Mouse (Mus musculus): ENCODE results near the gene Hs3st3a1. TPM values are rescaled to one million over a fixed set of nuclear protein-coding genes. Genes with fewer than 3 reads are reported as not detected.

Hs3st3a1 gene
- polyA plus RNA-seq, 1 experiment from 2014 or later: 1.9 TPM

DNA sequence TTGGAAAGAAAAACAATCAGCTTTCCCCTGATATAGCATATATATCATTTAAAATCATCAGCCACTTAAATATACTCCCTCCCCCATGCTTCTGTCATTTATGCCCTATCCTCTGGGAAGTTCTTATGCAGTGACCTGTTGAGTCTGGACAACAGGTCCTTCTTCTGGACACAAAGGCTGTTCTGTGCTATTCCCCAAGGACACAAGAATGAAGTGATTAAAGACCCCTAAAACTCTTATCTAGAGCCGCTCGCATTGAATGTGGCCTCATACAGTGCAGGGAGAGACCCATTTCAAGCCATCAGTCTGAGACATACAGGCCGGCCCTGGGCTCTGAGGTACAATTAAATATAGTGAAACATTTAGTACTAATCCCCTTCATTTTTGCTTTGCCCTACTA lies 2.6 kb downstream of the Hs3st3a1 start:
- peak overlapping the region; percentile 14; the same call in 1 of the 2 replicates for H3K4me3 ChIP-seq (replicated peaks)
- peak overlapping the region; percentile 8; the same call in 1 of the 2 replicates for H3K4me2 ChIP-seq (replicated peaks)
- H3K27me3 ChIP-seq: peaks cover 15% of the 10 kb centered on the region
- no peaks in the 10 kb centered on the region for H3K36me3 ChIP-seq
- no peak for ATAC-seq (ENCODE audit: insufficient number of reproducible peaks, low FRiP score, low TSS enrichment, low read depth)
- no peaks in the 10 kb centered on the region for H3K9me3 ChIP-seq (replicated peaks)
- WGBS: 60% methylated on average over 3 of the region's 3 CpGs
- peaks cover 22% of the 10 kb centered on the region for H3K4me1 ChIP-seq
- no peak overlapping the region for H3K27ac ChIP-seq (replicated peaks)
- H3K9ac ChIP-seq: no peak overlapping the region

- ATAC-seq (ENCODE audit: insufficient number of reproducible peaks, low FRiP score, low TSS enrichment, low read depth): no peak
- Histone ChIP-seq H3K4me2 (replicated peaks) (no peak overlapping the region), H3K9me3 (replicated peaks) (no peaks in the 10 kb centered on the region), H3K4me3 (replicated peaks) (no peak overlapping the region), H3K36me3 (no peaks in the 10 kb centered on the region), H3K4me1 (peaks cover 22% of the 10 kb centered on the region), H3K27ac (replicated peaks) (no peak overlapping the region), H3K27me3 (peaks cover 12% of the 10 kb centered on the region), H3K9ac (no peak overlapping the region)
- WGBS: 23% methylated on average over 3 of the region's 3 CpGs
These were observed 3.8 kb downstream of the Hs3st3a1 start for GRCm38 (mm10) chr11:64438909-64439308.

- Histone ChIP-seq H3K27me3 (peaks cover 11% of the 10 kb centered on the region), H3K4me2 (replicated peaks) (peak overlapping the region; percentile 21; the same call in 1 of the 2 replicates), H3K9me3 (replicated peaks) (no peaks in the 10 kb centered on the region), H3K4me3 (replicated peaks) (no peak overlapping the region), H3K4me1 (0 out of 2 replicates have a peak, but pooled peaks cover 2% of the 10 kb centered on the region), H3K27ac (replicated peaks) (no peak overlapping the region), H3K36me3 (no peaks in the 10 kb centered on the region), H3K9ac (no peak overlapping the region)
- WGBS: 27% methylated on average over 8 of the region's 8 CpGs
- ATAC-seq (ENCODE audit: insufficient number of reproducible peaks, low FRiP score, low TSS enrichment, low read depth): no peak
These were observed 7.0 kb downstream of the Hs3st3a1 start for GRCm38 (mm10) chr11:64442119-64442518.

GRCm38 (mm10) chr11:64442701-64443100 lies 7.6 kb downstream of the Hs3st3a1 start:
- H3K36me3 ChIP-seq: no peaks in the 10 kb centered on the region
- H3K4me2 ChIP-seq (replicated peaks): no peak overlapping the region
- H3K27me3 ChIP-seq: peaks cover 10% of the 10 kb centered on the region
- WGBS: 32% methylated on average over 3 of the region's 3 CpGs
- no peak overlapping the region for H3K9ac ChIP-seq
- no peaks in the 10 kb centered on the region for H3K9me3 ChIP-seq (replicated peaks)
- H3K27ac ChIP-seq (replicated peaks): no peak overlapping the region
- H3K4me3 ChIP-seq (replicated peaks): no peak overlapping the region
- no peak for ATAC-seq (ENCODE audit: insufficient number of reproducible peaks, low FRiP score, low TSS enrichment, low read depth)
- H3K4me1 ChIP-seq: 0 out of 2 replicates have a peak, but pooled peaks cover 2% of the 10 kb centered on the region

DNA sequence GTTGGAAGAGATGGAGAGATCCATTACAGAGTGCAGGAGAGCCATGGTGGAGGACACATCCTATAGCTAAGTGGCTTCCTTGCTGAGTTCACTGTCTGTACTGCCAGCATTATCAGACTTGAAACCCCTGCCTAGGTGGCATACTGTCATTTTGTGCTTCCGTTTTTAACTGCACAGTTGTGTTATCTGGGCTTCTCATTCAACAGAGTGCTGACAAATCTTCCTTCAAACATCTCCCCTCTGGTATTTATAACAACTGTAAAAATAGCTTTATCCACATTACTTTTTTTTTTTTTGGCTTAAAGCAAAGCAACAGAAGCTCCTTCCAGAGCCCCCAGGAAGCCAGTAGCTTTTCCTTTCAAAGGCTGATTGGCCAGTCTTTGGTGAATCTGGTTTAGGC lies 10.1 kb downstream of the Hs3st3a1 start:
- Histone ChIP-seq H3K4me3 (replicated peaks) (no peak overlapping the region), H3K9ac (no peak overlapping the region)
- no peak for ATAC-seq (ENCODE audit: insufficient number of reproducible peaks, low FRiP score, low TSS enrichment, low read depth)

DNA sequence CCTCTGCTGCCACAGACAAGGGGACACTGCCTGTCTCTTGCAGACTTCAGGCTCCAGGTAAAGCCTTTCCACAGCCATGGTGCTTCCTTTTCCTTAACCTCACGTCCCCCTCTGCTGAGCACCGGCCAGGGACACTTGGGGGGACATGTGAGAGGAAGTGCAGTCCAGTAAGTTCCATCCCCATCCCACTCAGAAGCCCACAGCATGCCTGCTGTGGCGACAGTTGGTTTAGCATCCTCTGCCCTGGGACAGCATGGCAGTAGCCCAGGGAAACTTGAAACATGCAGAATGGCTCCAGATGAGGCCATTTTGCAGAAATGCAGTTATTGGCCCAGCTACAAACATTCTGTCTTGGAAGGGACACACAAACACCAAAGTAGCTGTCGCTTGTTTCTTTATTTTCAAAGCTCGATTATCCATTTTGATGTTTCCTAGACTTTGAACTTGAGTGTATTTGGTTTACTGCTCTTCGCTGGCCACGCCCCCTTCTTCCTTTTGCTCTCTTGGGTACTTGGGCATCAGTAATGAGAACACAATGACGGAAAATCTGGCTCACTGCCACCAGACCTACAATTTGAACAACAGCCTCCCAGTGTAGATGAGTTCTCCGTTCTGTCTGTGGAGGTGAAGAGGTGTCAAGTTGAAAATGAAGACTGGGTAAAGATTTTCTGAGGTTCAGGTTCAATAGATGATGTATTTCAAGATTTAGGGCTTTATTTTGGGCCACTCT lies 13.6 kb downstream of the Hs3st3a1 start:
- H3K4me1 ChIP-seq: 0 out of 2 replicates have a peak, but pooled peaks cover 5% of the 10 kb centered on the region
- no peaks in the 10 kb centered on the region for H3K27me3 ChIP-seq
- no peaks in the 10 kb centered on the region for H3K36me3 ChIP-seq
- no peak overlapping the region for H3K27ac ChIP-seq (replicated peaks)
- H3K4me2 ChIP-seq (replicated peaks): no peak overlapping the region
- H3K9me3 ChIP-seq (replicated peaks): no peaks in the 10 kb centered on the region
- H3K9ac ChIP-seq: no peak overlapping the region
- ATAC-seq (ENCODE audit: insufficient number of reproducible peaks, low FRiP score, low TSS enrichment, low read depth): no peak
- no peak overlapping the region for H3K4me3 ChIP-seq (replicated peaks)
- WGBS: 68% methylated on average over 9 of the region's 9 CpGs

More for the DNA sequence above, 10.1 kb downstream of the Hs3st3a1 start:
- Histone ChIP-seq H3K27me3 (peaks cover 6% of the 10 kb centered on the region; the same call in 1 of the 2 replicates), H3K4me1 (0 out of 2 replicates have a peak, but pooled peaks cover 7% of the 10 kb centered on the region), H3K4me2 (replicated peaks) (no peak overlapping the region), H3K9me3 (replicated peaks) (no peaks in the 10 kb centered on the region), H3K27ac (replicated peaks) (no peak overlapping the region), H3K36me3 (no peaks in the 10 kb centered on the region)
- WGBS: 78% methylated on average over 1 of the region's 1 CpGs

DNA sequence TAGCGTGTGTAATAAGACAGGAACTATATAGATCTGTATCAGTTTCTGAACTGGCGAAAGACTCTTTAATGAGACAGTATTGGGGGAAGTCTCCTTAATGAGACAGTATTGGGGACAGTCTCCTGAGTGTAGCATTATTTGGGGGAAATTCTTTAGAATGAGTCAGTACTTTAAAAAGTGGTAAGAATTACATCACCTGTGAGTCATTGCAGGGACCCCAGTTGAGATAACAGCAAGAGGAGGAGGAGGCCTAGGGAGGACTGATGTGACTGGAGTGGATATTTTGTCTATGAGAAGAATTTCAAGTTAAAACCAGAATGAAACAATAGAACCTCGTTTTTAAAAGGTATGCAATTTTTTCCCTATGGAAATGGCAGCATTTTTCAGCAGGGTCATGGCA lies 26.6 kb downstream of the Hs3st3a1 start:
- ATAC-seq (ENCODE audit: insufficient number of reproducible peaks, low FRiP score, low TSS enrichment, low read depth): no peak
- no peak overlapping the region for H3K9ac ChIP-seq
- WGBS: 76% methylated on average over 3 of the region's 3 CpGs
- H3K4me2 ChIP-seq (replicated peaks): no peak overlapping the region
- H3K27me3 ChIP-seq: no peaks in the 10 kb centered on the region
- no peak overlapping the region for H3K27ac ChIP-seq (replicated peaks)
- no peaks in the 10 kb centered on the region for H3K4me1 ChIP-seq
- H3K9me3 ChIP-seq (replicated peaks): no peaks in the 10 kb centered on the region
- no peak overlapping the region for H3K4me3 ChIP-seq (replicated peaks)
- H3K36me3 ChIP-seq: no peaks in the 10 kb centered on the region

- no peaks in the 10 kb centered on the region; the same call in 1 of the 2 replicates for H3K4me1 ChIP-seq
- 48% methylated on average over 4 of the region's 4 CpGs for WGBS
- no peak overlapping the region for H3K4me2 ChIP-seq (replicated peaks)
- no peaks in the 10 kb centered on the region for H3K9me3 ChIP-seq (replicated peaks)
- H3K27me3 ChIP-seq: no peaks in the 10 kb centered on the region
- no peak overlapping the region for H3K27ac ChIP-seq (replicated peaks)
- ATAC-seq (ENCODE audit: insufficient number of reproducible peaks, low FRiP score, low TSS enrichment, low read depth): no peak
- no peaks in the 10 kb centered on the region for H3K36me3 ChIP-seq
- H3K9ac ChIP-seq: no peak overlapping the region
- H3K4me3 ChIP-seq (replicated peaks): no peak overlapping the region
These were observed 33.6 kb downstream of the Hs3st3a1 start for GRCm38 (mm10) chr11:64468737-64469136.

- Histone ChIP-seq H3K4me3 (replicated peaks) (no peak overlapping the region), H3K9ac (no peak overlapping the region), H3K9me3 (replicated peaks) (no peaks in the 10 kb centered on the region), H3K27ac (replicated peaks) (no peak overlapping the region), H3K27me3 (no peaks in the 10 kb centered on the region), H3K36me3 (no peaks in the 10 kb centered on the region), H3K4me1 (no peaks in the 10 kb centered on the region; the same call in 1 of the 2 replicates), H3K4me2 (replicated peaks) (no peak overlapping the region)
- ATAC-seq (ENCODE audit: insufficient number of reproducible peaks, low FRiP score, low TSS enrichment, low read depth): no peak
These were observed 35.6 kb downstream of the Hs3st3a1 start for GRCm38 (mm10) chr11:64470689-64471088.

- 62% methylated on average over 3 of the region's 3 CpGs for WGBS
- Histone ChIP-seq H3K4me1 (no peaks in the 10 kb centered on the region; the same call in 1 of the 2 replicates), H3K36me3 (no peaks in the 10 kb centered on the region), H3K27me3 (no peaks in the 10 kb centered on the region), H3K9me3 (replicated peaks) (no peaks in the 10 kb centered on the region), H3K9ac (no peak overlapping the region), H3K4me3 (replicated peaks) (no peak overlapping the region), H3K4me2 (replicated peaks) (no peak overlapping the region), H3K27ac (replicated peaks) (no peak overlapping the region)
- no peak for ATAC-seq (ENCODE audit: insufficient number of reproducible peaks, low FRiP score, low TSS enrichment, low read depth)
These were observed 38.5 kb downstream of the Hs3st3a1 start for GRCm38 (mm10) chr11:64473679-64474078.

- Histone ChIP-seq H3K27me3 (no peaks in the 10 kb centered on the region), H3K9me3 (replicated peaks) (no peaks in the 10 kb centered on the region), H3K9ac (no peak overlapping the region), H3K4me2 (replicated peaks) (no peak overlapping the region), H3K27ac (replicated peaks) (no peak overlapping the region), H3K4me3 (replicated peaks) (no peak overlapping the region), H3K36me3 (no peaks in the 10 kb centered on the region), H3K4me1 (no peaks in the 10 kb centered on the region)
- no peak for ATAC-seq (ENCODE audit: insufficient number of reproducible peaks, low FRiP score, low TSS enrichment, low read depth)
- WGBS: 78% methylated on average over 3 of the region's 3 CpGs
These were observed 46.3 kb downstream of the Hs3st3a1 start for GRCm38 (mm10) chr11:64481445-64481844.

Data from embryonic facial prominence, embryonic 15.5 days (tissue).